Mouse (Mus musculus) lung, postnatal 0 days (tissue): ENCODE results near the gene Frs2.

Experiments used
- CTCF ChIP-seq: IDR thresholded peaks from 2 replicates; pipeline ENCODE4 v1.5.1; 2016; ENCODE audit warnings: antibody characterized with exemption, mild to moderate bottlenecking
- EP300 ChIP-seq: IDR thresholded peaks from 2 replicates; pipeline ENCODE4 v1.6.1; 2016; ENCODE audit warnings: antibody characterized with exemption, mild to moderate bottlenecking, control low read depth

- no peak for TF ChIP-seq CTCF
- TF ChIP-seq EP300 = no peak
Observed at GRCm38 (mm10) chr10:117181098-117181497, 32.8 kb upstream of the Frs2 start.
